9 mouse cellular contexts compared by ENCODE assay signal in genomic region chr4:144980811-144981551, GRCm38 (mm10).
DNase-seq lines count a peak whose midpoint lies in the region; ATAC-seq and TF ChIP-seq lines count a peak whose summit lies in the region.
"Had no signal": no experiment of that assay in that cellular context is flagged by ENCODE, and none has a peak within 500 bp of the region (broad histone marks: within the 10 kb centered on the region; RNA-seq: fewer than 3 reads in every experiment).

No protein-coding gene starts in this region.

- no peaks in the 10 kb centered on the region; the same call in 1 of the 2 replicates for H3K36me3 ChIP-seq in liver, embryonic 14.5 days (replicated peaks; ENCODE audit: control insufficient read depth, insufficient read depth, low read depth)
- H3K36me3 ChIP-seq in midbrain, embryonic 10.5 days, result peaks cover 4% of the 10 kb centered on the region; the same call in 1 of the 2 replicates
- H3K36me3 ChIP-seq: lung, embryonic 15.5 days had no signal

- no peak for TF ChIP-seq EP300 in liver, embryonic 14.5 days (IDR thresholded peaks at IDR 0.05; ENCODE audit: low read depth)

- peak; percentile 43 to 48 for DNase-seq in left cerebral cortex, postnatal 14 days (ENCODE audit: low spot score in 2 of 2)
- DNase-seq in left cerebral cortex, adult 11 months (ENCODE audit: low spot score), result no peak
- DNase-seq in heart, postnatal 36 days, result peak; percentile 68 to 79
- DNase-seq in liver, embryonic 14.5 days (ENCODE audit: low read depth in 3 of 3, low spot score in 3 of 3), result peak in 2 of 3 experiments; percentile 59 to 67
- DNase-seq in testis, postnatal 14 days (ENCODE audit: low spot score), result peak; percentile 43
- no peak for DNase-seq in midbrain, embryonic 10.5 days (ENCODE audit: low spot score)
- DNase-seq in retina, postnatal 1 day, result no peak

- no peak overlapping the region for H3K4me2 ChIP-seq in liver, embryonic 14.5 days (ENCODE audit: low read depth)
- H3K4me2 ChIP-seq: lung, embryonic 15.5 days had no signal

- no peak for TF ChIP-seq CTCF in liver, embryonic 14.5 days (IDR thresholded peaks at IDR 0.05; ENCODE audit: low read depth)

- 32% methylated on average over 8 of the region's 8 CpGs for WGBS in liver, embryonic 14.5 days (ENCODE audit: insufficient replicate concordance)
- whole genome bisulfite sequencing in midbrain, embryonic 10.5 days, result 58% methylated on average over 8 of the region's 8 CpGs

- peak overlapping the region; percentile 82 for H3K27ac ChIP-seq in brown adipose tissue, adult 24 weeks (replicated peaks; ENCODE audit: low read depth, low read length)
- no peak overlapping the region for H3K27ac ChIP-seq in liver, embryonic 14.5 days
- H3K27ac ChIP-seq in midbrain, embryonic 10.5 days (replicated peaks), result no peak overlapping the region
- H3K27ac ChIP-seq: lung, embryonic 15.5 days had no signal

- intact Hi-C loops in left cerebral cortex, postnatal 14 days (cut with DNase I), result no loop called here
- intact Hi-C loops in heart, postnatal 36 days (cut with DNase I), result loop anchor here (5.0 kb wide), 1 partner anchor 41 kb away; no protein-coding TSS in a partner anchor

- peak; percentile 57; the same call in 1 of the 2 replicates for ATAC-seq in liver, embryonic 14.5 days (ENCODE audit: insufficient read depth)

- H3K4me3 ChIP-seq in brown adipose tissue, adult 24 weeks (ENCODE audit: insufficient read depth, low read depth, low read length), result no peak overlapping the region
- H3K4me3 ChIP-seq in liver, embryonic 14.5 days (ENCODE audit: insufficient read depth in 1 of 2, low read depth in 2 of 2, low read length in 2 of 2), result no peak overlapping the region
- H3K4me3 ChIP-seq in midbrain, embryonic 10.5 days, result no peak overlapping the region
- H3K4me3 ChIP-seq: lung, embryonic 15.5 days had no signal

- H3K9ac ChIP-seq in liver, embryonic 14.5 days (replicated peaks), result no peak overlapping the region
- H3K9ac ChIP-seq: lung, embryonic 15.5 days had no signal

- no peaks in the 10 kb centered on the region for H3K27me3 ChIP-seq in liver, embryonic 14.5 days (ENCODE audit: control insufficient read depth, insufficient read depth, low read length)
- H3K27me3 ChIP-seq in midbrain, embryonic 10.5 days (ENCODE audit: low read depth, poor library complexity, severe bottlenecking), result no peaks in the 10 kb centered on the region
- H3K27me3 ChIP-seq: lung, embryonic 15.5 days had no signal

- no peaks in the 10 kb centered on the region for H3K9me3 ChIP-seq in liver, embryonic 14.5 days (ENCODE audit: control insufficient read depth, low read length)
- no peaks in the 10 kb centered on the region for H3K9me3 ChIP-seq in midbrain, embryonic 10.5 days (replicated peaks)
- H3K9me3 ChIP-seq: lung, embryonic 15.5 days had no signal

- peaks cover 50% of the 10 kb centered on the region for H3K4me1 ChIP-seq in brown adipose tissue, adult 24 weeks (ENCODE audit: control insufficient read depth, insufficient read depth, insufficient read length, low read length)
- H3K4me1 ChIP-seq in liver, embryonic 14.5 days (replicated peaks; ENCODE audit: control insufficient read depth in 2 of 2, insufficient read depth in 2 of 2, low read length in 1 of 2), result peaks cover 0 to 23% of the 10 kb centered on the region in 2 experiments; a peak in 2 of 4 replicates
- H3K4me1 ChIP-seq in midbrain, embryonic 10.5 days, result peaks cover 19% of the 10 kb centered on the region

Comparison
In these comparisons a context has a peak if more than half of its experiments do, and no peak if none do; other contexts are left out.
1. DNase-seq: peak in left cerebral cortex, postnatal 14 days (2 of 2), heart, postnatal 36 days (2 of 2), liver, embryonic 14.5 days (2 of 3) and testis, postnatal 14 days (single experiment); none in left cerebral cortex, adult 11 months (single experiment), midbrain, embryonic 10.5 days (single experiment) and retina, postnatal 1 day (single experiment).